Mouse (Mus musculus): ENCODE measurements at regions not wholly inside any gene's neighbourhood (a gene's known extent, or its start where the extent isn't known, plus 50 kb on each side); places are given as distances from the start of the nearest gene placed in this dataset.

- H3K27me3 ChIP-seq (ENCODE audit: control insufficient read depth in 1 of 2, insufficient read depth in 2 of 2, low read length in 2 of 2), result no peaks in the 10 kb centered on the region
- no peak overlapping the region for H3K4me3 ChIP-seq (ENCODE audit: control insufficient read depth in 1 of 2, insufficient read depth in 1 of 2, low read depth in 2 of 2, low read length in 2 of 2)
- H3K9ac ChIP-seq (ENCODE audit: control insufficient read depth, low read depth, low read length, poor library complexity, severe bottlenecking), result no peak overlapping the region
- DNase-seq (ENCODE audit: low read depth, low spot score), result no peak
- no peaks in the 10 kb centered on the region for H3K9me3 ChIP-seq (replicated peaks; ENCODE audit: insufficient read depth, low read length)
- H3K79me2 ChIP-seq (ENCODE audit: control insufficient read depth, insufficient read depth, low read length, poor library complexity), result no peaks in the 10 kb centered on the region
- H3K4me1 ChIP-seq (ENCODE audit: control insufficient read depth in 1 of 2, insufficient read depth in 2 of 2, low read length in 2 of 2), result no peaks in the 10 kb centered on the region; a peak in 1 of 4 replicates
- no peak overlapping the region for H3K27ac ChIP-seq (ENCODE audit: control insufficient read depth, low read depth, low read length)
- H3K36me3 ChIP-seq (ENCODE audit: control insufficient read depth in 1 of 2, insufficient read depth in 2 of 2, low read length in 2 of 2), result no peaks in the 10 kb centered on the region
- TF ChIP-seq MAFK (IDR thresholded peaks at IDR 0.05; ENCODE audit: borderline replicate concordance, low read depth, low read length) (no peak), NELFE (IDR thresholded peaks at IDR 0.05; ENCODE audit: low read depth, low read length) (no peak), EP300 (IDR thresholded peaks at IDR 0.05; ENCODE audit: low read depth in 1 of 2, low read length in 2 of 2) (no peak), MYC (IDR thresholded peaks at IDR 0.05; ENCODE audit: low read depth, low read length) (no peak), ZNF384 (IDR thresholded peaks at IDR 0.05; ENCODE audit: low read depth, low read length) (no peak), CHD1 (IDR thresholded peaks at IDR 0.05; ENCODE audit: low read depth, low read length) (no peak), POLR2AphosphoS2 (IDR thresholded peaks at IDR 0.05; ENCODE audit: low read length) (no peak), CHD2 (IDR thresholded peaks at IDR 0.05; ENCODE audit: low read length) (no peak), MEF2A (IDR thresholded peaks at IDR 0.05; ENCODE audit: extremely low read depth, insufficient replicate concordance, low read depth, low read length, poor library complexity, severe bottlenecking) (no peak), MAZ (IDR thresholded peaks at IDR 0.05; ENCODE audit: low read depth, low read length) (no peak), TAL1 (IDR thresholded peaks at IDR 0.05; ENCODE audit: low read length) (no peak), UBTF (IDR thresholded peaks at IDR 0.05; ENCODE audit: borderline replicate concordance, insufficient read depth, low read depth, low read length) (no peak)
Observed at GRCm38 (mm10) chr15:51637570-51637969, 2247.1 kb upstream of the Gm7489 start.

- H3K4me3 ChIP-seq (ENCODE audit: control insufficient read depth in 1 of 2, insufficient read depth in 1 of 2, low read depth in 2 of 2, low read length in 2 of 2), result peak overlapping the region; percentile 22 to 24; a peak in 2 of 4 replicates
- no peaks in the 10 kb centered on the region for H3K36me3 ChIP-seq (ENCODE audit: control insufficient read depth in 1 of 2, insufficient read depth in 2 of 2, low read length in 2 of 2)
- no peak overlapping the region for H3K27ac ChIP-seq (ENCODE audit: control insufficient read depth, low read depth, low read length)
- no peak for DNase-seq (ENCODE audit: low read depth, low spot score)
- H3K9ac ChIP-seq (ENCODE audit: control insufficient read depth, low read depth, low read length, poor library complexity, severe bottlenecking), result no peak overlapping the region
- H3K27me3 ChIP-seq (ENCODE audit: control insufficient read depth in 1 of 2, insufficient read depth in 2 of 2, low read length in 2 of 2), result peaks cover 0 to 2% of the 10 kb centered on the region in 2 experiments; a peak in 1 of 4 replicates
- H3K9me3 ChIP-seq (replicated peaks; ENCODE audit: insufficient read depth, low read length), result no peaks in the 10 kb centered on the region
- H3K79me2 ChIP-seq (ENCODE audit: control insufficient read depth, insufficient read depth, low read length, poor library complexity), result no peaks in the 10 kb centered on the region
- 0 out of 4 replicates have a peak, but pooled peaks cover 0 to 4% of the 10 kb centered on the region in 2 experiments for H3K4me1 ChIP-seq (ENCODE audit: control insufficient read depth in 1 of 2, insufficient read depth in 2 of 2, low read length in 2 of 2)
- no peak for TF ChIP-seq POLR2AphosphoS5 (IDR thresholded peaks at IDR 0.05; ENCODE audit: borderline replicate concordance, low read depth, low read length)
- no peak for TF ChIP-seq SIN3A (IDR thresholded peaks at IDR 0.05; ENCODE audit: low read length)
- no peak for TF ChIP-seq MEF2A (IDR thresholded peaks at IDR 0.05; ENCODE audit: extremely low read depth, insufficient replicate concordance, low read depth, low read length, poor library complexity, severe bottlenecking)
- no peak for TF ChIP-seq MAZ (IDR thresholded peaks at IDR 0.05; ENCODE audit: low read depth, low read length)
- 0 out of 2 replicates have a peak, but pooled peaks have one; percentile 10 for TF ChIP-seq GATA1 (IDR thresholded peaks at IDR 0.05; ENCODE audit: low read depth, low read length)
- TF ChIP-seq TAL1 (IDR thresholded peaks at IDR 0.05; ENCODE audit: low read length), result no peak
- TF ChIP-seq ETS1 (IDR thresholded peaks at IDR 0.05; ENCODE audit: low read depth, low read length), result no peak
- TF ChIP-seq USF1 (IDR thresholded peaks at IDR 0.05; ENCODE audit: low read depth, low read length), result no peak
- no peak for TF ChIP-seq JUND (IDR thresholded peaks at IDR 0.05; ENCODE audit: low read depth, low read length)
Observed at GRCm38 (mm10) chr15:51643772-51644311, 2240.9 kb upstream of the Gm7489 start.
